Mouse (Mus musculus) layer of hippocampus, postnatal 10 days (tissue): ENCODE data around the gene Rasal1. TPM values are rescaled to one million over a fixed set of nuclear protein-coding genes. Genes with fewer than 3 reads are reported as not detected.

Source experiments
- DNase-seq, 2 experiments: peaks; one replicate each; pipeline ENCODE4 v3.0.0; 2021; ENCODE audit warnings: low spot score in 2 of 2
- long read RNA-seq: library from polyadenylated mRNA; stranded (forward); transcript quantifications from one replicate; pipeline ENCODE4 v2.0.0, GENCODE M21; 2023
- total RNA-seq, 2 experiments: library from RNA; stranded (reverse); gene quantifications; 2 replicates each; pipeline ENCODE4 v1.2.3; 2021

The Rasal1 gene
- 100 to 1,000 TPM in 1 of 2 experiments, 10 to 100 TPM in 1; 77.2 to 112 TPM for total RNA-seq
- long read RNA-seq, transcript Rasal1-205 (21 exons, 3,251 nt): major isoform, 28 of 113 reads
- long read RNA-seq, partial matches to known transcripts: 68 of 113 reads
- long read RNA-seq, other reads (novel, unspliced or antisense): 16 of 113 reads

DNA sequence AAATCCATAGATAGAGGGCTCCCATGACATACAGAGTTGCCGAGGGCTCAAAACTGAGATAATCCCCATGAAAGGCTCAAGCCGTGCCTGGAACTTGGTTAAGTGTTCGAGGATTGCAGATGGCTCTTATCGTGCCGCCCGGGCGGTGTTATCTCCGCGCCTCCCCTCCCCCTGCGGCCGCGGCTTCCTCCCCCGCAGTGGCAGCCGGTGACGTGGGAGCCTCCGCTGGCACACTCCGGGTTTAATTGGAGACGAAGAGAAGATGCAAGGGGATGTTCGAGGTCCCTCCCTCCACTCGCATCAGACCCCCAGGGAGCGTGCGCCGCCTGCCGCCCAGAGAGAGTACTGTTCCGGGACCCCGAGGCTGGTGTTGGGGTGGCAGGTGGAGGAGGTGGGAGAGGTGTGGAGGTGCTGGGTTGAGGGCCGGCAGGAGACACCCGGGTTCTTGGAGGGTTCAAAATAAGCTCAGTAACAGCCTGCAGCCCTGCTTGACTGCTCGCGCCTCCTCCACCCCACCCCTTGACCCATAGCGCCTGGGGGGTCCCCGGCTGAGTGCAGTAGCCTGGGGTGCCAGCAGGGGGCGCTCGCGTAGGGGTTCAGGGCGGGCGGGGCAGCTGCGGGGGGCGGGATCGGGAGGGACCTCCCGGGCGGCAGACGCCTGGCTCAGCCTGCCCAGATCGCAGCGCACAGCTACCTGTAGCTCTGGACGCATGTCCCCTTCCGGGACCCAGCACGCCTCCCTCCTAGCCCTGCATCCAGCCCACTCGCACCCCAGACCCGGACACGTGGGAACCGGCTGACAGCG is at the start of gene Rasal1:
Gene Rasal1, plus strand, starts transcription at position 244 of the 805 bp plus-strand sequence.
- peak; percentile 80 to 86 for DNase-seq

DNA sequence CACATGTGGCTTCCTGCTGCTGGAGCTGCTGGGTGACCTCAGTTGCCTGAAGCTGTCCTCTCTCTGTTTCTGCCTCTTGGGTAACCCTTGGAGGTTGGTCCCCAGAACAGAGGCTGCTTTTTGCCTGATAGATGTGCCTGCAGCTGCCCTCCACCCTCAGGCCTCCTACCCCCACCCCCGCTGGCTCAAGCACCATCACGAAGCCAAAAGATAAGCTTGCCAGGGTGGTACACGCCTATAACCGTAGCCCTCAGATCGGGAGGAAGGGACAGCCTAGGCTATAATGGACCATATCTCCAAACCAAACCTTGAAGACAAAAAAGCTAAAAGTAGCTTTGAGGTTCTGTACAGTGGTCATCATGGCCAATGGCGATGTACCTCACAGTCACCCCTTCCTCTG is 49.0 kb upstream of the Rasal1 start:
- DNase-seq: no peak

DNA sequence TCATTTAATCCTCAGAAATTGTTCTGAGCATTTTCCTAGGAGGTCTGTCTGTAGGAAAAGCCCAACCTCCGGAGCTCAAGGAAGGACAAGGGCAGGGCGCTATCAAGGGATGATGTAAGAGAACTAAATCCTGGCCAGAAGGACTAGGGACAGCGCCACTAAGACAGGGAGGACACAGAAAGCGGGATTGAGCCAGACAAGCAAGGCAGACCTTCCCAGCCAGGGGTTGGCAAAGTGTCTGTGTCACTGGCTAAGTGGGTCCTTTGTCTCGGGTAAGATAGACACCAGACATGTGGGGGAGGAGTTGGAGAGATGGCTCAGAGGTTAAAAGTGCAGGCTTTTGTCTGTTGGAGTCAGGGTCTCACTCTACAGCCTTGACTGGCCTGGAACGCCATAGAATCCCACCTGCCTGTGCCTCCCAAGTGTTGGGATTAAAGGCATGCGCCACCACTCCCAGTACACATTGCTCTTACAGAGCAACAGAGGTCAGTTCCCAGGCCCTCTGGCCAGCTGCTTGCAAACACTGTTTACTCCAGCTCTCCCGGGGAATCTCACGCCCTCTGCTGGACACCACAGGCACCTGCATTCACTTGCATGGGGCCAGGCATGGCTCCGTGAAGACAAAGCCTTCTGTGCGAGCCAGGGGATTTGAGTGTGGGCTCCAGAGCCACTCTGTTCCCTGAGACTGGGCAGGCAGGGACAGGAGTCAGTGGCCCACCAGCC is 47.5 kb upstream of the Rasal1 start:
- DNase-seq: peak in 1 of 2 experiments; percentile 47

DNA sequence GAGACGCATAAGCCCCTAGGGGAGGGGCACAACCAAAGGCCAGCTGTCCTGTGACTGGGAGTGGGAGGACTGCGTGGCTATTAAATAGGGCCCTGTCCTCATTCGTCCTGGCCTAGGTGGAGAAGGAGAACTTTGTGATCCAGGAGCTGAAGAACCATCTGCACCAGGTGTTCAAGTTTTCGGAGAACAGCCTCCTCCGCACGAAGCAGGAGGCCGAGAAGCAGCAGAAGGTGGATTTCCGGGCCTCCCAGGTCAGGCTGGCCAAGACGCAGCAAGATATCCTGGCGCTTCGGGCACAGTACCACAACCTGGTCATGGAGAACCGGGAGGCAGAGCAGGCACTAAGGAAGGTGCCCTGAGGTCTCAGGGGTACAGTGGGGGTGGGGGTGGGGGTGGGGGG is 46.4 kb upstream of the Rasal1 start:
- DNase-seq: no peak

DNA sequence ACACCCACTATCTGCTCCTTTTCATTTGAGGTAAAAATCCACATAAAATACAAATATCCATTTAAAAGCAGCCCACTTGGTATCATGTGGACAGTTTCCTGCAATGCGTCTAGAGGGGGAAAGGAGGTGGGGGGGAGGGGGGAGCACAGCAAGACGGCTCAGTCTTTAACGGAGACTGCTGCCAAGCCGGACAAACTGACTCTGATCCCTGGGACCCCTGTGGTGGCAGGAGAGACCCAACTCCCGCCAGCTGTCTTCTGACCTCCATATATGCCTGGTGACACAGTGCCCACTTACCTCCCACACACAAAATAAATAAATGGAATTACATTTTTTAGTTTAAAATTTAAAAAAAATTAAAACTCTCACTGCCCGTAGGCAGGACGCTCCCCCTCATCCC is 45.1 kb upstream of the Rasal1 start:
- no peak for DNase-seq

DNA sequence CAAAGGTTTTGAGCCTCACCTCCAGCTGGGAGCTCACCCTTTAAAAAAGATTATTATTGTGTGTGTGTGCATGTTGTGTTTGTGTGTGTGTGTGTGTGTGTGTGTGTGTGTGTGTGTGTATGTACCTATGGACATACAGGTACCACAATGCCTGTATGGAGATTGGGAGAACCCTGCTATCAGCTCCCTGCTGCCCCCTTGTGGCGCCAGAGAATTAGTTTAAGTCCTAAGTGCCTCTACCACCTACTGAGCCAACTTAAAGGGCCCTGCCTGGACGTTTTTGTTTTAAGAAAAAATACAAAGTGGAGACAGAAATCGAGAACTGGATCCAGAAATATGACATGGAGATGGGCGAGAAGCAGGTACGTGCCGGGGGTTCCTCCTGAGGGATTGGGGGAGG is 43.8 kb upstream of the Rasal1 start:
- peak; percentile 88 to 89 for DNase-seq

DNA sequence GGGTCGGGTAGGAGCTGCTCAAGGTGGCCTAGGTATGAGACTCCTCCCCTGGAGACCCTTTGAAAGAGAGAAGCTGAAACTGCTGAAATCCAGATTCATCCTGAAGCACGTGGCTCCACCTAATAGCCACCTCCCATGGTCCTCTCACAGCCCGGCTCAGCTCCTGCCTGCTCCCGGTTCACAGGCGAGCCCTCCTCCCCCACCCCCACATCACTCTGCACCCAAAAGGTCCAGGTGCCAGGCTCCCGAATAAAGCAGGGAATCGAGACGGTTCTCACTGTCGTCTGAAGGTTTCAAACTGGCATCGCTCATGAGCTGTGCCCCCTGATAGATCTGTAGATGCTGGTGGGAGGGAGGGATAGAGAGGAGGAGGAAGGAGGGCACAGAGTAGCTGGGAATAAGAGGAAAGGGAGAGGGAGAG is 43.4 kb upstream of the Rasal1 start:
- DNase-seq: peak in 1 of 2 experiments; percentile 47

DNA sequence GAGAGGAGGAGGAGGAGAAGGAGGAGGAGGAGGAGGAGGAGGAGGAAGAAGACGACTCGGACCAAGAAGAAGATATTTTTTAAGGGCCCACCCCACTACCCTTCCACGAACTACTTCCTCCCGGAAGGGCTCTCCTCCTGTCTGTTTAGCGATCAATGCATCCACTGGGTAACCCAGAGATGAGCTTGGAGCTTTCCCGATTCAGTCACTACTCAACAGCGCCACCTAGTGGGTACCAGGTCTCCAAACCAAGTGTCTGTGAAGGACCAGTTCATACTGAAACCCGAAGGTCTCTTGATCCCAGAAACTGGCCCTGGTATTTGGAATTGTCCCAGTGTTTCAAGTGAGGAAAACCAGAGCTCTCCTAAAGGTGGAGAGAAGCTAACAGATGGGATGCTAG is 42.9 kb upstream of the Rasal1 start:
- DNase-seq: peak; percentile 95 to 96

DNA sequence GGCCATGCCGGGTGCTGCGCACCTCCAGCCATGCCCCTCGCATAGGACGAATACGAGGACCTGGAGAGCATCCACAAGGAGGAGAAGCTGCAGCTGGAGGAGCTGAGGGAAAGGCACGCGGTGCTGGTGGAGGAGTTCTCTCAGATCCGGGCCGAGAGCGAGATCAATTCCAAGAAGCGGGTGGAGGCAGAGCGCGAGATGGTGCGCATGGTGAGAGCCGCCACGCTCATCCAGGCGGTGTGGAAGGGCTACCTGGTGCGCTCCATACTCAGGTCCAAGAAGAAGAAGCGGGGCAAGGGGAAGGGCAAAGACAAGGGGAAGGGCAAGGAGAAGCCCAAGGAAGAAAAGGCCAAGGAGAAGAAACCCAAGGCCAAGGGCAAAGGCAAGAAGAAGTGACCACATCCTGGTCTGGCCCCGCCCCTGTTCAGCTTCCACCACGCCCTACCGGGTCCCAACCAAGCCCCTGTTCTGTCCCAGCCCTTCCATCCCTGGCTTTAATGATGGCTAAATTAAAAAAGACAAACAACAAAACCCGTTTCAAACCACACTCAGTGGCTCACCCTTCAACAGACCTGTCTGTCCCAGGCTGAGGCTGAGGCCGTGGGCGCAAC is 41.9 kb upstream of the Rasal1 start:
- no peak for DNase-seq

DNA sequence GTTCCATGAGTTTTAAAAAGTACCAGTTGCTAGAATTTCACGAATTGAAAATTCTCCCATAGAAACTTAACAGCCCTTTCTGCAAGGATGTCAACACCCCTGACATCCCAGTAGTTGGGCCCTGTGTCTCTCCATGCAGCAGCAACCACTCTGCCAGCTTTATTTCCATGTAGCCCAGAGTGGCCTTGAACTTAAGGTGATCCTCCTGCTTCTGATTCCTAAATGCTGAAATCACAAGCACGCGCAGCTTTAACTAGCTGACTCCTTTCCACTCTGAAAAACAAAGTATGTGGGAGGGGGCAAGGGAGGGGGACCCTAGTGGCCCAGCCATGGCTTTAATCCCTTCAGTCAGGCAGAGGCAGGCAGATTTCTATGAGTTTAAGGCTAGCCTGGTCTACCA is 41.3 kb upstream of the Rasal1 start:
- DNase-seq: no peak

DNA sequence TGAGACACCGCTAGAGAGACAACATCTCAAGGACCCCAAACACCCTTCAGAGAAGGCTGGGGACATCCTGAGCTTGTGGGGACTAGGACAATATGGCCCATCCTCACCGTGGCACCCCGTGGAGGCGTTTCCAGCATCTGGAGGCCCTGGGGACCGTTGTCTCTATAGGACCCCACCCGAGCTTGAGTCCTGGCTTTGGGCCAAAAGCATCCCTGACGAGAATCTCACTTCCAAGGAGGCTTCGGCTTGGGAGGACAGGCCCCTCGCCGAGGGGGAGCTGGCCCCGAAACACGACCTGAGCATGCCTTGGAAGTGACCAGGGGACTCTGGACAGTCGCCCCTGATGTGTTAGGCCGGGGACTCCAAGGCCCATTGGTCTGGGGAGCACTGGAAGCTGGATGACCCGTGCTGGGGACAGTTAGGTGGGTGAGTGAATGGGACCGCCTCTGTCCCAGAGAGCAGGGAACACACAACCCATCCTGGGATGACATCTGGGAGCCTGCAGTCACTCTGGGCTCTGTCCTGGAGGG is 39.3 kb upstream of the Rasal1 start:
- DNase-seq: no peak

DNA sequence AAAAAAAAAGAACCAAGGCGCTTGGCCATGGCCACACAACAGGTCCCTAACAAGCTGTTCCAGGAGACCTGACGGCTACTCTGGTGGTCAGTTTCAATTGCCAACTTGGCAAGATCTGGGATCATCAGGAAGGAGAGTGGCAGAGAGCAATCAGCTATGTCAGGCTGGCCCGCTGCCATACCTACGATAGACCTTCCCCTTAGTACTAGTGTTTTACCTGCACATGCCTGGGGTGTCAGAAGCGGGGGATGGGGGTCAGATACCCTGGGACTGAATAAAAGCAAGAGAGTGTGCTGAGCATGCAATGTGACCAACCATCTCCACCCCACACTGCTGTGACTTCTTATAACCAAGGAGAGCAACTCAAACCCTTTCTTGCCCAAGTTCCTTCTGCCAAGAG is 37.7 kb upstream of the Rasal1 start:
- DNase-seq: no peak

DNA sequence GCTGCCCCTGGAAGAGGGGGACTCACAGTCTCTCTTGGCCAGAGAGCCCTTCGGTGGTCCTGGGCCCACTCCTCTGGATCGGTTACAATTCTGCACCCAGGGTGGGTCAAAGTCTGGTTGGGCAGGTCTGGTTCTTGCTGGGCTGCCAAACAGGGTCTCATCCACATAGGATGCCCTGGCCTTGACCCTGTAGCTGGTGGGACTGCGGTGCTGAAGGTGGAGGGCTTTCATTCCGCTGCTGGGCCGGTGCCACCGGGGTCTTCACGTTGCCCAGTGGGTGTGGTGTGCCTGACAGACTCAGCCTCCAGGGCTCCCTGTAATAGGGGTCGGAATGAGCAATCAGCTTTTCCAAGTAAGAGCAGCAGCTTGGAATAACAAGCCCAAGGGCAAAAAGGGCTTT is 37.2 kb upstream of the Rasal1 start:
- peak in 1 of 2 experiments; percentile 47 for DNase-seq

DNA sequence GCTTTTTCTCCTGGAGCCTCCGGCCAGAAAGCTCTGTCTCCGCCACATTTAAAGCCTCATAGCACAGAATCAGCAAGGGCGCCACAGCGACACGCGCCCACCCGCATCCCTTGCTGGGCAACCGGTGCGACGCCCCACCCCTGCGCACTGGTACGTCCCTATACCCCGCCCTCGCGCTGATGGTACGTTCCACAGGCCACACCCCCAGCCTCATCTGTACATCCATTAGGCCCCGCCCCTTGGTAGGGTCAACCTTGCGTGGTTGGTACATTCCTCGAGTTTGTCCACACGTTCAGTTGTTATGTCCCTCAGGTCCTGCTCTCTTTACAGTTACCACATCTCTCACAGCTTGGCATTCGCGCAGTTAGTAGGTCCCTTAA is 36.2 kb upstream of the Rasal1 start, which contains the start of the genes Rita1 and Ddx54:
Gene Rita1, minus strand, starts transcription at position 148 of the 380 bp plus-strand sequence.
Gene Ddx54, plus strand, starts transcription at position 298 of the 380 bp plus-strand sequence.
- DNase-seq: peak; percentile 98 to 99

DNA sequence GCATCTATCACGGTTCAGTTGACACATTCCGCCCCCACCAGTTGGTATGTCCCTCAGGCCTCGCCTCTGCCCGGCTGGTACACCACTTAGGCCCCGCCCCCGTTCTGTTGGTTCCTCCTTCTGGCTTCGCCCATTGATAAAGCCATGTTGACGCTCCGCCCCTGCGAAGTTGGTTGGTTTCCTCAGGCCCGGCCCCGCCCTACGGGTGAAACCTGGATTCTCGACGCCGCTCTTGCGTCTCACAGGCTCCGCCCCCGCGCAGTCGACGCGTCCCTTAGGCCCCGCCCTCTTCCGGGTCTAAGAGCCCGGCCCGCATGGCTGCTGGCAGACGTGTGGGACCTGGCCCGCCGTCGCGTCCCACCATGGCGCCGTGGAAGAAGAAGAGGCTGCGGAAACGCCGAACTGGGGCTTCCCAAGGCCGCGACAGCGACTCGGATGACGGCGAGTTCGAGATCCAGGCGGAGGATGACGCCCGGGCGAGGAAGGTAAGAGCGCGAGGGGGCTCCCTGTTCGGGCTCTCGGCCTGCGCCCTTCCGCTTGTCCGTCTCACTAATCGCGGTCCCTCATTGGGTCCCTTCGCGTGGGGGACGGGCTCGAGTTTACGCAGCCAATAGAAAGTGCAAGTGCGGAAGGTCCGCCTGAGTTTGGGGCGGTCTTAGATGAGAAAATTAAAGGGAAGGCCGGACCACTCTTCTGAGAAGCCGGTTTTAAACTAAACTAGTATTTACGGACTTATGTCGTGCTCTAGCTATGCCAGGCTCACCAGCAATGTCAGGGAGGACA is 35.6 kb upstream of the Rasal1 start:
- peak; percentile 99 to 100 for DNase-seq

DNA sequence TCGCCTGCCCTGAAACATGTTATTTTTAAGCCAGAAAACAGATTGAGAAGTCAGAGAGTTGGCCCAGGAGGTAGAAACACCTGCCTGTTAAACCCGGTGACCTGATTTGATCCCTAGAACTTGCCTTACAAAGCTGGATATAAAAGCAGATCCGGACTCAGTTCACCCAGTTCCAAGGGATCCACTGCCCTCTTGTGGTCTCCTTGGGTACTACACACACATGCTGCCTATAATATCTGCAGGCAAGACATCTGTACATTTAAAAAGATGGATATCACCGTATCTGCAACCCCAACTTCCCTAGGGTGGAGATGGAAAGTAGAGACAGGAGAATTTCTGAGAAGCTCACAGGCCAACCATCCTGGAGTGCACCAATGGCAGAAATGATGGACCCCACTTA is 32.7 kb upstream of the Rasal1 start:
- peak in 1 of 2 experiments; percentile 52 for DNase-seq

DNA sequence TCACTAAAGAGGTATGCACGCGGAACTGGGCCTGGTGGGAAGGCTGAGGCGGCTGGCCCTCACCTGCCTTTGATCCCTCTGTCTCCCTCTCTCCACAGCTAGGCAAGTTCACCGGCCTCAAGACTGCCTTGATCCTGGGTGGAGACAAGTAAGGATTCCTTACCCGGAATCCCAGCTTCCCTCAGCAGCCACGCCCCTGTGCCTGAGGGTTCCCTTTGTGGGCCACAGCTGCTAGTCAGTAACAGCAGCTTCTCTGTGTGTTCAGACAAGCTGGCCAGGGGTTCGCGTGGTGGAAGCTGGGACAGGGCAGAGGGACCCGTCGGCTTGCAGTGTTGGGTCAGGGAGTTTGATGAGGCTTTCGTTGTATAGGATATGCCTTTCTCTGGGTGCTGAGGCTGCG is 29.8 kb upstream of the Rasal1 start:
- no peak for DNase-seq

DNA sequence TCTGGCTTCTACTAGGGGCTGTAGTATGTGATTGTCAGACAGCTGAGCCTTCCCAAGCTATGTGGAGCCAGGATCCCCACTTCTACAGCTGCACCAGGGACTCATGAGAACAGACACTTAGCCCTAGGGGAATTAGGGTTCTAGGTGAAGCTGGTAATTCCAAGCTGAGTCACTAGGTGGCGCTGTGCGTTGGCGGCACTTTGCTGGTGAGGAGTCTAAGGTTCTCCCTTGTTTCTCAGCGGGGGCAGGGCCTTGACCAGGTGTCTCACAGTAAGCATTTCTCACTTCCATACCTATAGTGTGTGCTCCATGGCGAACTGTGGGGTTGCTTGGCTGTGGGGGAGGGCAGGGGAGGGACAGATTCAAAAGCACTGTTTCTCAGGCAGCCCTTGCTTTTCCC is 29.4 kb upstream of the Rasal1 start:
- DNase-seq: peak; percentile 81

DNA sequence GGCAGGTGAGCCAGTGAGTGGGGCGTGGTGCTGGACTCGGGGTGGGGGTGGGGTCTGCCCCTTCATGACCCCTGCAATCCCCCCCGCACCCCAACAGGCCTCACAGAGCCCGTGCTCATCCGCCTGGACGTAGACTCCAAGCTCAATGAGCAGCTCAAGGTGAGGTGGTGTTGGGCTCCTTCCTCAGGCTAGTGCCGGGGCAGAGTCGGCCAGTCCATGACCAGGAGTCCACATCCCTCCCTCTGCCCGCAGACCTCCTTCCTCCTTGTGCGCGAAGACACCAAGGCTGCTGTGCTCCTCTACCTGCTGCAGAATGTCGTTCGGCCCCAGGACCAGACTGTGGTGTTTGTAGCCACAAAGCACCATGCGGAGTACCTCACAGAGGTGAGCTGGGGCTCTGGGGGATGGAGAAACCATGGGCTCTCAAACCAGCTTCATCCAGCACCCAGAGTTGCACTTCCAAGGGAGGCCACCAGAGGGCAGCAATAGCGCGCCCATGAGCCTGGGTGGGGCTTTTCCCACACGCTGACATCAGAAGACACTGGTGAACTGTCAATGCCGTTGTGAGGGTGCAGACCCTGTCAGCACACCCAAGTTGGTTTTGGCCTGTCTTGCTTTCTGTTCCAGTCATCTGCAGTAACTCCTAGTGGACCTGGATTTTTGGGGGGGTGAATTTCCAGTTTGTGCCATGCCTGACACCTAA is 28.1 kb upstream of the Rasal1 start:
- peak; percentile 94 to 95 for DNase-seq
